Comparison of ENCODE assay signal across 9 mouse cellular contexts in genomic region chr13:24988391-24988790, GRCm38 (mm10). TPM values are rescaled to one million over a fixed set of nuclear protein-coding genes. Genes with fewer than 3 reads are reported as not detected.
DNase-seq lines count a peak whose midpoint lies in the region; ATAC-seq and TF ChIP-seq lines count a peak whose summit lies in the region.
"Had no signal": no experiment of that assay in that cellular context is flagged by ENCODE, and none has a peak within 500 bp of the region (broad histone marks: within the 10 kb centered on the region; RNA-seq: fewer than 3 reads in every experiment).

No protein-coding gene starts in this region.

- 52% methylated on average over 7 of the region's 7 CpGs for WGBS in forebrain, embryonic 10.5 days

- peaks cover 1% of the 10 kb centered on the region; the same call in 1 of the 2 replicates for H3K4me1 ChIP-seq in forebrain, embryonic 10.5 days

- DNase-seq in adrenal gland, adult (ENCODE audit: inconsistent age in 2 of 2, low spot score in 1 of 2), result peak; percentile 41 to 79
- no peak for DNase-seq in adrenal gland, postnatal 4 days (ENCODE audit: low spot score in 2 of 2)
- peak; percentile 82 for DNase-seq in brain, adult 2 months (ENCODE audit: low read depth, low spot score)
- peak; percentile 45 for DNase-seq in forebrain, embryonic 10.5 days (ENCODE audit: extremely low spot score, low spot score)
- peak; percentile 55 to 60 for DNase-seq in layer of hippocampus, adult 2 months (ENCODE audit: low spot score in 2 of 2)
- peak; percentile 55 for DNase-seq in lung, postnatal 25 days (ENCODE audit: low spot score)
- DNase-seq in retina, postnatal 1 day, result peak; percentile 76

- ATAC-seq in hematopoietic stem cell, adult 5-6 weeks (replicated peaks in 1 of 2; ENCODE audit: insufficient read depth in 1 of 2, low FRiP score in 2 of 2, low TSS enrichment in 1 of 2, low read depth in 1 of 2, poor library complexity in 2 of 2, severe bottlenecking in 2 of 2), result peak; percentile 67 to 81

- H3K27me3 ChIP-seq in forebrain, embryonic 10.5 days (ENCODE audit: poor library complexity, severe bottlenecking), result no peaks in the 10 kb centered on the region

- H3K36me3 ChIP-seq in forebrain, embryonic 10.5 days (replicated peaks), result peaks cover 40% of the 10 kb centered on the region

- H3K27ac ChIP-seq in forebrain, embryonic 10.5 days, result no peak overlapping the region
- H3K27ac ChIP-seq in layer of hippocampus, adult 2 months, result peak overlapping the region; percentile 56
- H3K27ac ChIP-seq: macrophage had no signal

- no peaks in the 10 kb centered on the region for H3K9me3 ChIP-seq in forebrain, embryonic 10.5 days

- H3K4me3 ChIP-seq in forebrain, embryonic 10.5 days, result no peak overlapping the region
- no peak overlapping the region for H3K4me3 ChIP-seq in layer of hippocampus, adult 2 months

- TF ChIP-seq CTCF in layer of hippocampus, adult 2 months (conservative IDR thresholded peaks at IDR 0.05), result peak; percentile 85

RNA-seq across cellular contexts. Expression of gene Mrs2, which starts 31.8 kb away (rescaled TPM):
- total RNA-seq in adrenal gland, postnatal 4 days (2021), result 10 to 100 TPM; 57.5 to 74.4 TPM
- polyA plus RNA-seq in forebrain, embryonic 10.5 days (2016; fragmentation: Nextera tagmentation; extraction: Ambion mirVana), result 18.9 and 21.0 TPM in 2 replicates
- 8.3 and 14.2 TPM in 2 replicates for total RNA-seq in hematopoietic stem cell, adult 5-6 weeks (2017)
- total RNA-seq in layer of hippocampus, adult 2 months (2021), result 10 to 100 TPM; 56.5 to 67.1 TPM

RNA-seq across cellular contexts. Expression of gene Gpld1, which starts 45.4 kb away (rescaled TPM):
- total RNA-seq in adrenal gland, postnatal 4 days (2021), result 10 to 100 TPM in 1 of 2 experiments, 1 to 10 TPM in 1; 2.9 to 13.4 TPM
- polyA plus RNA-seq in forebrain, embryonic 10.5 days (2016; fragmentation: Nextera tagmentation; extraction: Ambion mirVana), result 0.25 and 0.40 TPM in 2 replicates
- 0.19 and 0.50 TPM in 2 replicates for total RNA-seq in hematopoietic stem cell, adult 5-6 weeks (2017)
- 10 to 100 TPM; 19.4 to 21.7 TPM for total RNA-seq in layer of hippocampus, adult 2 months (2021)

RNA-seq across cellular contexts. Expression of gene Aldh5a1, which starts 50.9 kb away (rescaled TPM):
- total RNA-seq in adrenal gland, postnatal 4 days (2021), result 10 to 100 TPM; 20.3 to 22.0 TPM
- polyA plus RNA-seq in forebrain, embryonic 10.5 days (2016; fragmentation: Nextera tagmentation; extraction: Ambion mirVana), result 8.1 and 8.5 TPM in 2 replicates
- 1.3 and 5.2 TPM in 2 replicates for total RNA-seq in hematopoietic stem cell, adult 5-6 weeks (2017)
- 10 to 100 TPM; 63.0 to 64.3 TPM for total RNA-seq in layer of hippocampus, adult 2 months (2021)

Comparison
In these comparisons a context has a peak if more than half of its experiments do, and no peak if none do; other contexts are left out.
1. DNase-seq: peak in adrenal gland, adult (2 of 2), brain, adult 2 months (single experiment), forebrain, embryonic 10.5 days (single experiment), layer of hippocampus, adult 2 months (2 of 2), lung, postnatal 25 days (single experiment) and retina, postnatal 1 day (single experiment); none in adrenal gland, postnatal 4 days (0 of 2).